Mouse (Mus musculus) right cerebral cortex, postnatal 10 days (tissue): ENCODE measurements around the gene Adamts13.

Experiments used
- DNase-seq, 2 experiments: peaks; one replicate each; pipeline ENCODE4 v3.0.0; 2021; ENCODE audit warnings: low spot score in 2 of 2

The Adamts13 gene

GRCm38 (mm10) chr2:26973116-26973515 is at the start of gene Adamts13:
Gene Adamts13, plus strand, starts transcription at chr2:26973416.
- DNase-seq, result no peak

- DNase-seq, result no peak
Observed at GRCm38 (mm10) chr2:26927745-26928476, 45.3 kb upstream of the Adamts13 start.

- peak; percentile 72 to 77 for DNase-seq
Observed at GRCm38 (mm10) chr2:26930390-26930789, 42.8 kb upstream of the Adamts13 start.

GRCm38 (mm10) chr2:26932473-26933303 is 40.5 kb upstream of the Adamts13 start:
- no peak for DNase-seq

- DNase-seq, result peak; percentile 95
Observed at GRCm38 (mm10) chr2:26933304-26934055, 39.7 kb upstream of the Adamts13 start, which contains the start of the genes Surf4 and Stkld1. Gene Surf4, minus strand, starts transcription at chr2:26933928. Gene Stkld1, plus strand, starts transcription at chr2:26934047.

GRCm38 (mm10) chr2:26935286-26935685 is 37.9 kb upstream of the Adamts13 start:
- no peak for DNase-seq

- no peak for DNase-seq
Observed at GRCm38 (mm10) chr2:26936425-26936824, 36.8 kb upstream of the Adamts13 start.

GRCm38 (mm10) chr2:26941539-26941938 is 31.7 kb upstream of the Adamts13 start:
- no peak for DNase-seq

GRCm38 (mm10) chr2:26943253-26943652 is 30.0 kb upstream of the Adamts13 start:
- no peak for DNase-seq

- no peak for DNase-seq
Observed at GRCm38 (mm10) chr2:26950411-26950810, 22.8 kb upstream of the Adamts13 start.

- DNase-seq, result no peak
Observed at GRCm38 (mm10) chr2:26951346-26951905, 21.8 kb upstream of the Adamts13 start.

- DNase-seq, result no peak
Observed at GRCm38 (mm10) chr2:26952193-26952592, 21.0 kb upstream of the Adamts13 start.

- DNase-seq, result no peak
Observed at GRCm38 (mm10) chr2:26952866-26953265, 20.4 kb upstream of the Adamts13 start.

GRCm38 (mm10) chr2:26954735-26955395 is 18.4 kb upstream of the Adamts13 start:
- no peak for DNase-seq

GRCm38 (mm10) chr2:26956811-26957487 is 16.3 kb upstream of the Adamts13 start:
- no peak for DNase-seq

- DNase-seq, result no peak
Observed at GRCm38 (mm10) chr2:26957488-26957859, 15.7 kb upstream of the Adamts13 start.

GRCm38 (mm10) chr2:26960756-26961155 is 12.5 kb upstream of the Adamts13 start:
- no peak for DNase-seq

GRCm38 (mm10) chr2:26963923-26964723 is 9.1 kb upstream of the Adamts13 start, which contains the start of gene Rexo4:
Gene Rexo4, minus strand, starts transcription at chr2:26964386.
- DNase-seq, result peak; percentile 96 to 97

- peak in 1 of 2 experiments; percentile 23 for DNase-seq
Observed at GRCm38 (mm10) chr2:26964724-26965370, 8.4 kb upstream of the Adamts13 start.
